Mouse (Mus musculus): ENCODE measurements around the gene Elof1.

GRCm38 (mm10) chr9:22162305-22162704, 45.3 kb upstream of the Elof1 start:
- TF ChIP-seq POLR2A (IDR thresholded peaks at IDR 0.05; ENCODE audit: low read depth, low read length) (no peak), CTCF (IDR thresholded peaks at IDR 0.05; ENCODE audit: extremely low read depth, insufficient read depth, insufficient read length, insufficient replicate concordance) (no peak)

All from spleen, adult 2 months (tissue).